Mouse (Mus musculus): Measurements from ENCODE around the gene E330034G19Rik.
"Not testable (repeated sequence)": the region's sequence is repeated elsewhere in the genome, so short reads cannot be mapped to it uniquely, and the experiment has no call there.

DNA sequence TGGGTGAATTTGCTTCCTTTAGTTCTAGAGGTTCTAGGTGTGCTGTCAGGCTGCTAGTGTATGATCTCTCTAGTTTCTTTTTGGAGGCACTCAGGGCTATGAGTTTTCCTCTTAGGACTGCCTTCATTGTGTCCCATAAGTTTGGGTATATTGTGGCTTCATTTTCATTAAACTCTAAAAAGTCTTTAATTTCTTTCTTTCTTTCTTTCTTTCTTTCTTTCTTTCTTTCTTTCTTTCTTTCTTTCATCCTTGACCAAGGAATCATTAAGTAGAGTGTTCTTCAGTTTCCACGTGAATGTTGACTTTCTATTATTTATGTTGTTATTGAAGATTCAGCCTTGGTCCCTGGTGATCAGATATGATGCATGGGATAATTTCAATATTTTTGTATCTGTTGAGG lies 9.1 kb downstream of the E330034G19Rik start:
- not testable (repeated sequence) for TF ChIP-seq CTCF, EP300 (IDR thresholded peaks at IDR 0.05; ENCODE audit: low read depth)
